Mouse (Mus musculus): ENCODE results near the gene Syn3.
"Not testable (repeated sequence)": the region's sequence is repeated elsewhere in the genome, so short reads cannot be mapped to it uniquely, and the experiment has no call there.

Gene Syn3

GRCm38 (mm10) chr10:86150076-86150475 is 348.6 kb downstream of the Syn3 start:
- DNase-seq (ENCODE audit: low spot score), result no peak

- DNase-seq (ENCODE audit: low spot score), result no peak
Measured at GRCm38 (mm10) chr10:86149029-86149818, 349.5 kb downstream of the Syn3 start.

- no peak for DNase-seq (ENCODE audit: low spot score)
Measured at GRCm38 (mm10) chr10:86139061-86139681, 359.5 kb downstream of the Syn3 start.

- DNase-seq (ENCODE audit: low spot score), result no peak
Measured at GRCm38 (mm10) chr10:86137589-86138173, 361.0 kb downstream of the Syn3 start.

GRCm38 (mm10) chr10:86137106-86137505 is 361.6 kb downstream of the Syn3 start:
- DNase-seq (ENCODE audit: low spot score), result no peak

- DNase-seq (ENCODE audit: low spot score), result no peak
Measured at GRCm38 (mm10) chr10:86136249-86136648, 362.4 kb downstream of the Syn3 start.

- DNase-seq (ENCODE audit: low spot score), result no peak
Measured at GRCm38 (mm10) chr10:86134848-86135247, 363.8 kb downstream of the Syn3 start.

GRCm38 (mm10) chr10:86134336-86134735 is 364.4 kb downstream of the Syn3 start:
- no peak for DNase-seq (ENCODE audit: low spot score)

- DNase-seq (ENCODE audit: low spot score), result no peak
Measured at GRCm38 (mm10) chr10:86132420-86132956, 366.2 kb downstream of the Syn3 start.

- no peak for DNase-seq (ENCODE audit: low spot score)
Measured at GRCm38 (mm10) chr10:86129046-86129445, 369.6 kb downstream of the Syn3 start.

- no peak for DNase-seq (ENCODE audit: low spot score)
Measured at GRCm38 (mm10) chr10:86126478-86126877, 372.2 kb downstream of the Syn3 start.

GRCm38 (mm10) chr10:86125421-86125820 is 373.3 kb downstream of the Syn3 start:
- no peak for DNase-seq (ENCODE audit: low spot score)

- DNase-seq (ENCODE audit: low spot score), result no peak
Measured at GRCm38 (mm10) chr10:86124115-86124514, 374.6 kb downstream of the Syn3 start.

GRCm38 (mm10) chr10:86123224-86123623 is 375.5 kb downstream of the Syn3 start:
- DNase-seq (ENCODE audit: low spot score), result no peak

- not testable (repeated sequence) for DNase-seq (ENCODE audit: low spot score)
Measured at GRCm38 (mm10) chr10:86122456-86122855, 376.2 kb downstream of the Syn3 start.

- no peak for DNase-seq (ENCODE audit: low spot score)
Measured at GRCm38 (mm10) chr10:86116268-86116667, 382.4 kb downstream of the Syn3 start.

GRCm38 (mm10) chr10:86114431-86114848 is 384.3 kb downstream of the Syn3 start:
- DNase-seq (ENCODE audit: low spot score), result no peak

- no peak for DNase-seq (ENCODE audit: low spot score)
Measured at GRCm38 (mm10) chr10:86108797-86109196, 389.9 kb downstream of the Syn3 start.

- no peak for DNase-seq (ENCODE audit: low spot score)
Measured at GRCm38 (mm10) chr10:86107681-86108080, 391.0 kb downstream of the Syn3 start.

- DNase-seq (ENCODE audit: low spot score), result no peak
Measured at GRCm38 (mm10) chr10:86103976-86104375, 394.7 kb downstream of the Syn3 start.

- no peak for DNase-seq (ENCODE audit: low spot score)
Measured at GRCm38 (mm10) chr10:86100281-86100851, 398.3 kb downstream of the Syn3 start.

- DNase-seq (ENCODE audit: low spot score), result no peak
Measured at GRCm38 (mm10) chr10:86098363-86098762, 400.3 kb downstream of the Syn3 start.
